Mouse (Mus musculus) lung, embryonic 16.5 days (tissue): ENCODE data around the gene Kctd6. TPM values are rescaled to one million over a fixed set of nuclear protein-coding genes. Genes with fewer than 3 reads are reported as not detected.
"Not testable (repeated sequence)": the region's sequence is repeated elsewhere in the genome, so short reads cannot be mapped to it uniquely, and the experiment has no call there.

Experiments used
- ATAC-seq: fragments of 200-750 bp; cut with Nextera tagmentation; 2 replicates; pipeline ENCODE4 v1.8.0; 2017; ENCODE audit warnings: low read depth, mild to moderate bottlenecking, moderate library complexity
- H3K27ac ChIP-seq: fragments of 300-500 bp; sonication (generic); 2 replicates; pipeline ENCODE4 v1.5.1; 2014; ENCODE audit warnings: mild to moderate bottlenecking, control low read depth, low read length
- H3K27me3 ChIP-seq: fragments of 300-500 bp; sonication (generic); 2 replicates; pipeline ENCODE4 v1.6.1; 2014; ENCODE audit warnings: low read depth, low read length, mixed read lengths; ENCODE audit not compliant: control insufficient read depth, insufficient read depth
- H3K36me3 ChIP-seq: fragments of 300-500 bp; sonication (generic); 2 replicates; pipeline ENCODE4 v1.6.1; 2014; ENCODE audit warnings: low read length; ENCODE audit not compliant: control insufficient read depth, insufficient read depth
- H3K4me1 ChIP-seq: fragments of 300-500 bp; sonication (generic); replicated peaks from 2 replicates; pipeline ENCODE4 v1.6.1; 2014; ENCODE audit warnings: low read length, mixed read lengths; ENCODE audit not compliant: control insufficient read depth, insufficient read depth
- H3K4me2 ChIP-seq: fragments of 300-500 bp; sonication (generic); 2 replicates; pipeline ENCODE4 v1.6.1; 2014; ENCODE audit warnings: low read depth, low read length, control low read depth
- H3K4me3 ChIP-seq: fragments of 300-500 bp; sonication (generic); 2 replicates; pipeline ENCODE4 v1.5.1; 2014; ENCODE audit warnings: mild to moderate bottlenecking, low read length, control low read depth
- H3K9ac ChIP-seq: fragments of 300-500 bp; sonication (generic); 2 replicates; pipeline ENCODE4 v1.6.1; 2014; ENCODE audit warnings: low read length, control low read depth
- H3K9me3 ChIP-seq: fragments of 300-500 bp; sonication (generic); 2 replicates; pipeline ENCODE4 v1.6.1; 2016; ENCODE audit warnings: low read length; ENCODE audit not compliant: control insufficient read depth
- WGBS: fragments of 180-500 bp; shearing (Covaris S2); extraction: QIAGEN DNeasy Blood & Tissue Kit; methylation state at CpG from one replicate; pipeline ENCODE4 v1.1.7; 2014; 5-methylcytosine and 5-hydroxymethylcytosine counted together
- polyA plus RNA-seq: library from polyadenylated mRNA; unstranded; fragments of >200 nt; fragmentation: Nextera tagmentation; extraction: Ambion mirVana; gene quantifications from 2 replicates; pipeline ENCODE4 v1.2.1, GENCODE M21; 2015

Gene Kctd6
- 3.0 and 3.2 TPM in 2 replicates for polyA plus RNA-seq

- H3K9me3 ChIP-seq = no peaks in the 10 kb centered on the region
- peak within 1 kb of the TSS; percentile 93 for H3K4me2 ChIP-seq
- ATAC-seq = peak; percentile 99
- no peaks in the 10 kb centered on the region for H3K27me3 ChIP-seq
- peaks cover 16% of the 10 kb centered on the region for H3K4me1 ChIP-seq
- 0% methylated on average over 13 of the region's 49 CpGs for WGBS
- H3K4me3 ChIP-seq = peak within 1 kb of the TSS; percentile 63
- peak within 1 kb of the TSS; percentile 90 for H3K9ac ChIP-seq
- peak within 1 kb of the TSS; percentile 94 for H3K27ac ChIP-seq
- no peaks in the 10 kb centered on the region for H3K36me3 ChIP-seq
Observed at GRCm38 (mm10) chr14:8213803-8214224, at the start of gene Kctd6. Gene Kctd6 (plus strand): TSS chr14:8214140.

GRCm38 (mm10) chr14:8164463-8164862 lies 49.5 kb upstream of the Kctd6 start:
- WGBS = 76% methylated on average over 7 of the region's 7 CpGs
- Histone ChIP-seq H3K4me3 (no peak overlapping the region), H3K4me2 (no peak overlapping the region), H3K27ac (no peak overlapping the region), H3K9me3 (no peaks in the 10 kb centered on the region), H3K4me1 (no peaks in the 10 kb centered on the region), H3K36me3 (peaks cover 45% of the 10 kb centered on the region), H3K27me3 (no peaks in the 10 kb centered on the region), H3K9ac (no peak overlapping the region)
- ATAC-seq = no peak

GRCm38 (mm10) chr14:8172507-8173410 lies 41.2 kb upstream of the Kctd6 start, which contains the start of gene Pdhb:
Gene Pdhb (minus strand): TSS chr14:8173025.
- peak within 1 kb of the TSS; percentile 91 for H3K4me2 ChIP-seq
- peaks cover 8% of the 10 kb centered on the region for H3K4me1 ChIP-seq
- H3K9me3 ChIP-seq = no peaks in the 10 kb centered on the region
- peak within 1 kb of the TSS; percentile 98 for H3K4me3 ChIP-seq
- WGBS = under 1% methylated on average over 59 of the region's 64 CpGs
- H3K9ac ChIP-seq = peak within 1 kb of the TSS; percentile 97
- peaks cover 20% of the 10 kb centered on the region for H3K36me3 ChIP-seq
- peak within 1 kb of the TSS; percentile 79 for H3K27ac ChIP-seq
- ATAC-seq = peak; percentile 100
- H3K27me3 ChIP-seq = no peaks in the 10 kb centered on the region

- peak overlapping the region; percentile 91 for H3K4me2 ChIP-seq
- not testable (repeated sequence) for H3K4me1 ChIP-seq, ATAC-seq, H3K9me3 ChIP-seq, H3K27me3 ChIP-seq
- H3K27ac ChIP-seq = peak overlapping the region; percentile 71
- H3K9ac ChIP-seq = peak overlapping the region; percentile 67
- peaks cover 12% of the 10 kb centered on the region for H3K36me3 ChIP-seq
- H3K4me3 ChIP-seq = peak overlapping the region; percentile 98
- WGBS = 20% methylated on average over 5 of the region's 7 CpGs
Observed at GRCm38 (mm10) chr14:8173542-8174250, 40.2 kb upstream of the Kctd6 start.

- Histone ChIP-seq H3K27me3 (no peaks in the 10 kb centered on the region), H3K4me2 (no peak overlapping the region), H3K9ac (no peak overlapping the region), H3K4me1 (peaks cover 8% of the 10 kb centered on the region), H3K36me3 (peaks cover 6% of the 10 kb centered on the region), H3K27ac (no peak overlapping the region), H3K4me3 (no peak overlapping the region), H3K9me3 (no peaks in the 10 kb centered on the region)
- ATAC-seq = no peak
- 71% methylated on average over 5 of the region's 5 CpGs for WGBS
Observed at GRCm38 (mm10) chr14:8174634-8175033, 39.3 kb upstream of the Kctd6 start.

- Histone ChIP-seq H3K9ac (no peak overlapping the region), H3K9me3 (no peaks in the 10 kb centered on the region), H3K4me1 (peaks cover 8% of the 10 kb centered on the region), H3K4me3 (no peak overlapping the region), H3K27me3 (no peaks in the 10 kb centered on the region), H3K27ac (no peak overlapping the region), H3K36me3 (no peaks in the 10 kb centered on the region), H3K4me2 (no peak overlapping the region)
- no peak for ATAC-seq
- WGBS = 44% methylated on average over 5 of the region's 5 CpGs
Observed at GRCm38 (mm10) chr14:8176251-8176650, 37.7 kb upstream of the Kctd6 start.

- WGBS = 67% methylated on average over 4 of the region's 4 CpGs
- Histone ChIP-seq H3K9me3 (no peaks in the 10 kb centered on the region), H3K36me3 (no peaks in the 10 kb centered on the region), H3K9ac (no peak overlapping the region), H3K4me3 (no peak overlapping the region), H3K4me1 (no peaks in the 10 kb centered on the region), H3K27ac (no peak overlapping the region), H3K27me3 (no peaks in the 10 kb centered on the region), H3K4me2 (no peak overlapping the region)
- ATAC-seq = no peak
Observed at GRCm38 (mm10) chr14:8180371-8181035, 33.4 kb upstream of the Kctd6 start.

- 54% methylated on average over 3 of the region's 3 CpGs for WGBS
- H3K9ac ChIP-seq = no peak overlapping the region
- no peaks in the 10 kb centered on the region for H3K36me3 ChIP-seq
- no peak overlapping the region for H3K27ac ChIP-seq
- no peaks in the 10 kb centered on the region for H3K9me3 ChIP-seq
- H3K27me3 ChIP-seq = no peaks in the 10 kb centered on the region
- H3K4me1 ChIP-seq = no peaks in the 10 kb centered on the region
- no peak for ATAC-seq
- H3K4me3 ChIP-seq = no peak overlapping the region
- no peak overlapping the region for H3K4me2 ChIP-seq
Observed at GRCm38 (mm10) chr14:8183330-8183729, 30.6 kb upstream of the Kctd6 start.
